Mouse (Mus musculus): Measurements from ENCODE around the gene Rfc1. TPM values are rescaled to one million over a fixed set of nuclear protein-coding genes. Genes with fewer than 3 reads are reported as not detected.
A peak's percentile ranks its signal among the peaks of the same experiment; 100 is the strongest.

The Rfc1 gene
- polyA plus RNA-seq, 1 experiment from 2014 or later: 74.6 TPM

DNA sequence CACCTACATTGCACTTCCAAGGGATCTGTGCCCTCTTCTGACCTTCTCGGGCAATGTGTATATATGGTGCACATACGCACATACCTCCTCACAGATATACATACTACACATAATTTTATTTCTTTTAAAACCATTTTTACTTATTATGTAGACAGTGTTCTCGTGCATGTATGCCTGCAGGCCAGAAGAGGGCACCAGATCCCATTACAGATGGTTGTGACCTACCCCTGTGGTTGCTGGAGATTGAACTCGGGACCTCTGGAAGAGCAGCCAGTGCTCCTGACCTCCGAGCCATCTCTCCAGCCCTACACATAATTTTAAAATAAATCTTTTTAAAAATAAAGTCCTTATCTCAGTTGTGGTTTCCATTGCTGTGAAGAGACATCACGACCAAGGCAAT, 2.9 kb upstream of the Rfc1 start:
- Histone ChIP-seq H3K4me3 (no peak overlapping the region), H3K27ac (ENCODE audit: poor library complexity, severe bottlenecking) (no peak overlapping the region), H3K36me3 (no peaks in the 10 kb centered on the region), H3K27me3 (replicated peaks) (no peaks in the 10 kb centered on the region), H3K4me1 (replicated peaks) (0 out of 2 replicates have a peak, but pooled peaks cover 7% of the 10 kb centered on the region), H3K9ac (no peak overlapping the region), H3K4me2 (no peak overlapping the region), H3K9me3 (replicated peaks) (no peaks in the 10 kb centered on the region)
- ATAC-seq (ENCODE audit: insufficient number of reproducible peaks, low FRiP score): no peak
- WGBS: 79% methylated on average over 6 of the region's 6 CpGs

DNA sequence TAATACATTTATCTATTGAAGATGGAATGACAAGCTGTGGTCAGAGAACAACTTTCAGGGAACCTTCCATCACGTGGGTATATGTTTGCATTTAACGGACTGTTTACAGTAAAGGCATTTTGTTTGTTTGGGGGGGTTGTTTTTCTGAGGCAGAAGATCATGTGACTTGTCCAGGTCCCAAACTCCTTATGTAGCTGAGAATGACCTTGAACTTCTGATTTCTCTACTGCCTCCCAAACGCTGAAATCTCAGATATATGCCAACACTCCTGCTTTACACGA, 545 bp upstream of the Rfc1 start:
- no peaks in the 10 kb centered on the region for H3K27me3 ChIP-seq (replicated peaks)
- no peak overlapping the region for H3K9ac ChIP-seq
- H3K27ac ChIP-seq (ENCODE audit: poor library complexity, severe bottlenecking): no peak overlapping the region
- 24% methylated on average over 4 of the region's 4 CpGs for WGBS
- H3K4me1 ChIP-seq (replicated peaks): 0 out of 2 replicates have a peak, but pooled peaks cover 7% of the 10 kb centered on the region
- H3K36me3 ChIP-seq: peaks cover 10% of the 10 kb centered on the region
- H3K9me3 ChIP-seq (replicated peaks): 0 out of 2 replicates have a peak, but pooled peaks cover 2% of the 10 kb centered on the region
- ATAC-seq (ENCODE audit: insufficient number of reproducible peaks, low FRiP score): no peak
- H3K4me3 ChIP-seq: peak overlapping the region; percentile 100
- H3K4me2 ChIP-seq: peak overlapping the region; percentile 94

DNA sequence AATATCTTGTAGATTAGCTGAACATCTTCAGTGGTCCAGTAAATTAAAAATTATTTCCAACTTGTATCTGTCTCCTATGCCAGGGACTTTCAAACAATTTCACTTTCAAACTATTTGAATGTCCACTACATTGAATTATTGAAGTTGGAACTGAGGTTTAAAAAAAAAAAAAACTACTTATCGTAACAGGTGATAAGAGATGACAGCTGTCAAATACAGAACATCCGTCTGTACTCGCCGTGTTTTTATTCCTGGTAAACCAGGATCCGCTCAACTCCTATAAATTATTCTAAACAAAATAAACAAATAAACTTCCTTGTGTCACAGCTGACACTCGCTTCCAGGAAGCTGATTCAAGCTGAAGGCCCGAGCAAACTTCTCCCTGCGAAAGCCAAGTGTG, 682 bp downstream of the Rfc1 start:
- Histone ChIP-seq H3K9me3 (replicated peaks) (0 out of 2 replicates have a peak, but pooled peaks cover 2% of the 10 kb centered on the region), H3K4me2 (peak overlapping the region; percentile 94), H3K4me1 (replicated peaks) (0 out of 2 replicates have a peak, but pooled peaks cover 7% of the 10 kb centered on the region), H3K4me3 (peak overlapping the region; percentile 100), H3K36me3 (peaks cover 10% of the 10 kb centered on the region), H3K27me3 (replicated peaks) (no peaks in the 10 kb centered on the region), H3K9ac (peak overlapping the region; percentile 97), H3K27ac (ENCODE audit: poor library complexity, severe bottlenecking) (peak overlapping the region; percentile 89)
- WGBS: 1% methylated on average over 8 of the region's 8 CpGs
- no peak for ATAC-seq (ENCODE audit: insufficient number of reproducible peaks, low FRiP score)

DNA sequence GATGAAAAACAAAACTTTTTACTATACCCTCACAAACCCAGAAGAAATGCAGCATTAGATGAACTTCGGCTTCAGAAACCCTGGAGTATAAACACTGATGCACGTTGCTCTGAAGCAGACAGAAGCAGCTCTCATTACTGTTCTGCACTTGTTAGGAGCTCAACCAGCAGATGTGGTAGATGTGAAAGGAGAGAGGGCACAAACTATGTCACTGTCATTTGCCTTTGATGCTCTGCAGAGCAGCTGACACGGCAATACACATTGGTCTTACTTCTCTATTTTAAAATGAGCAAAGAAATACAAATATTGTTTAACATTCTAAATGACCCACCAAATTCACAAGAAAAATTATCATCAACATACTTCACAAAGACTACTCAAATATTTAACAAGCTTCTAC, 5.5 kb downstream of the Rfc1 start:
- no peak overlapping the region for H3K27ac ChIP-seq (ENCODE audit: poor library complexity, severe bottlenecking)
- no peak for ATAC-seq (ENCODE audit: insufficient number of reproducible peaks, low FRiP score)
- H3K4me3 ChIP-seq: no peak overlapping the region
- WGBS: 76% methylated on average over 3 of the region's 3 CpGs
- H3K9ac ChIP-seq: no peak overlapping the region
- peaks cover 13% of the 10 kb centered on the region for H3K4me1 ChIP-seq (replicated peaks)
- 0 out of 2 replicates have a peak, but pooled peaks cover 2% of the 10 kb centered on the region for H3K9me3 ChIP-seq (replicated peaks)
- no peaks in the 10 kb centered on the region for H3K27me3 ChIP-seq (replicated peaks)
- H3K36me3 ChIP-seq: peaks cover 10% of the 10 kb centered on the region
- no peak overlapping the region for H3K4me2 ChIP-seq

DNA sequence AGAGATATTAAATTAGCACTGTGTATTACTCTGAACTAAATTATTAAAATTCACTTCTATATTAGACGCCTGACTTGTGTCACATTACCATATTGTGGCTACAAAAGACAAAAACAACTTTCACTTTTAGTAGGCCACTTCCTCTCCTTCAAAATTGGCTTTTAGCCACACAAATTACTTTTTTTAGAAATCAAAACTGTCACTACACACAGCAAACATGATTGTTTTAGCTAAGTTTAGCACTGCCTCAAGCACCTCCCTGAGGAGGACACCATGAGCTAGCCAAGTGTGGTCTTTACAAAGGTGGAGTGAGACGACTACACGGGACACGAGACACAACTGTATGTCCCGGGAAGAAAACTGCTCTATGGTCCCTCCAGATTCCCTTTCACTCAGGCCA, 9.3 kb downstream of the Rfc1 start:
- Histone ChIP-seq H3K27ac (ENCODE audit: poor library complexity, severe bottlenecking) (peak overlapping the region; percentile 68), H3K9me3 (replicated peaks) (no peaks in the 10 kb centered on the region), H3K36me3 (peaks cover 8% of the 10 kb centered on the region; the same call in 1 of the 2 replicates), H3K4me1 (replicated peaks) (peaks cover 14% of the 10 kb centered on the region), H3K9ac (peak overlapping the region; percentile 46), H3K4me3 (no peak overlapping the region), H3K4me2 (peak overlapping the region; percentile 40), H3K27me3 (replicated peaks) (no peaks in the 10 kb centered on the region)
- ATAC-seq (ENCODE audit: insufficient number of reproducible peaks, low FRiP score): no peak
- 62% methylated on average over 5 of the region's 5 CpGs for WGBS

DNA sequence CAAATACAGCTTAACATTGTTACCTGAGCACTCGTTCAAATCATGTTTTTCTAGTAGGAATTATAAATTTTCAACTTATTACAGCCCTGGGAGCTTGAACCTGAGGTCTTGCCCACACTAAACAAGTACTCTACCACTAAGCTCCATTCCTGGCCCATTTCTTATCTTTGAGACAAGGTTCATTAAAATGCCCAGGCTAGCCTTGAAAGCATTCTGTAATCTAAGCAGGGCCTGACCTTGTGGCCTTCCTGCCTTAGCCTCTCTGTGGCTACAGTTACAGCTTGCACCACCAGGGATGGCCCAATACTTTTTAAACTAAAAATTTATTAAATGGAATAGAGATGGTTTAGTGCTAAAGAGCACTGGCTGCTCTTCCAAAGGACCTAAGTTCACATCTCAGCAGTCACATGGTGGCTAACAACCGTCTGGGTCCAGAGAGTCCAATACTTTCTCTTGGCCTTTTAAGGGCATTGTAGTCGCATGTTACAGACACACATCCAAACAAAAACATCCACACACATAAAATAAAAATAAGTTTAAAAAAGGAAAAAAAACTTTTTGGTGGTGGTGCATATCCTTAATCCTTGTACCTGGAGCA, 10.6 kb downstream of the Rfc1 start:
- no peak overlapping the region for H3K27ac ChIP-seq (ENCODE audit: poor library complexity, severe bottlenecking)
- no peak for ATAC-seq (ENCODE audit: insufficient number of reproducible peaks, low FRiP score)
- WGBS: 83% methylated on average over 3 of the region's 3 CpGs
- no peaks in the 10 kb centered on the region for H3K9me3 ChIP-seq (replicated peaks)
- H3K27me3 ChIP-seq (replicated peaks): no peaks in the 10 kb centered on the region
- H3K9ac ChIP-seq: no peak overlapping the region
- peaks cover 14% of the 10 kb centered on the region for H3K4me1 ChIP-seq (replicated peaks)
- no peak overlapping the region for H3K4me2 ChIP-seq
- peaks cover 8% of the 10 kb centered on the region; the same call in 1 of the 2 replicates for H3K36me3 ChIP-seq
- H3K4me3 ChIP-seq: no peak overlapping the region

DNA sequence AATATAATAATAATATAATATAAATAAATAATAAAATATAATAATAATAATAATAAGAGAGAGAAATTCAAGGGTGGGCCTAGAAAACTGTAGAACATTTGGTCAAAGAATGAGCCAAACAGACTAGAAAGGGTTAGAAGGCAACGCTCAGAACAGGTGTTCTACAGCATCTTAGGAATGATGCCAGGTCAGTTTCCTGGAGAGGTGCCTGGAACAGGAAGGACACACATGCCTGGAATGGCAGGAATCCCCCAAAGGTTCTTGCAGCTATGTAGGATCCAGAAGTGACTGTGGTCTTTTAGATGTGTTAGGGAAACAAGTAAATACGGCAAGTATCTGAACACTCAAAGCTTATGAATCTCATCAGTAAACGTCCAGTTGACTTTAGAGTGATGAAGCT, 11.2 kb downstream of the Rfc1 start:
- Histone ChIP-seq H3K9ac (no peak overlapping the region), H3K4me3 (no peak overlapping the region), H3K27ac (ENCODE audit: poor library complexity, severe bottlenecking) (no peak overlapping the region), H3K27me3 (replicated peaks) (no peaks in the 10 kb centered on the region), H3K4me2 (no peak overlapping the region), H3K36me3 (peaks cover 8% of the 10 kb centered on the region), H3K9me3 (replicated peaks) (no peaks in the 10 kb centered on the region), H3K4me1 (replicated peaks) (peaks cover 14% of the 10 kb centered on the region)
- no peak for ATAC-seq (ENCODE audit: insufficient number of reproducible peaks, low FRiP score)
- WGBS: 91% methylated on average over 3 of the region's 3 CpGs

DNA sequence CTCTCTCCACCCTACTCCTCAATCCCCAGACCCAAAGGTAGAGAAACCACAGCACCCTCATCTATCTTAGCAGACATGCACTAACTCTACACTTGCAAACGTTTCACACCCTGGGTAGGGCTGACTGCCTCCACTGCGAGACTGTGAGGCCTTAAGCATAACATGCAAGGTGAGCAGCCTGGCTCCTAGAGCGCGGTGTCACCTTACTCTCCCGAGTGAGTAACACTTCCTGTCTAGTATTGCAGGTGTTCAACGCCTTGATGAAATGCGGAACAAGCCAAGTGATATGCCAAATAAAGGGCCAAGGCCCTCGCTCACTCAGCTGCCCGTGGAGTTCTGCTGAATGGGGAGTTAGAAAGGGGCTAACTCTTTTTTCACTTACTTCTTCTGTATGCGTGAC, 13.3 kb downstream of the Rfc1 start:
- WGBS: 78% methylated on average over 10 of the region's 10 CpGs
- no peak for ATAC-seq (ENCODE audit: insufficient number of reproducible peaks, low FRiP score)
- Histone ChIP-seq H3K9me3 (replicated peaks) (no peaks in the 10 kb centered on the region), H3K36me3 (peaks cover 22% of the 10 kb centered on the region), H3K4me3 (no peak overlapping the region), H3K4me1 (replicated peaks) (peaks cover 8% of the 10 kb centered on the region), H3K27ac (ENCODE audit: poor library complexity, severe bottlenecking) (no peak overlapping the region), H3K9ac (no peak overlapping the region), H3K4me2 (no peak overlapping the region), H3K27me3 (replicated peaks) (no peaks in the 10 kb centered on the region)

DNA sequence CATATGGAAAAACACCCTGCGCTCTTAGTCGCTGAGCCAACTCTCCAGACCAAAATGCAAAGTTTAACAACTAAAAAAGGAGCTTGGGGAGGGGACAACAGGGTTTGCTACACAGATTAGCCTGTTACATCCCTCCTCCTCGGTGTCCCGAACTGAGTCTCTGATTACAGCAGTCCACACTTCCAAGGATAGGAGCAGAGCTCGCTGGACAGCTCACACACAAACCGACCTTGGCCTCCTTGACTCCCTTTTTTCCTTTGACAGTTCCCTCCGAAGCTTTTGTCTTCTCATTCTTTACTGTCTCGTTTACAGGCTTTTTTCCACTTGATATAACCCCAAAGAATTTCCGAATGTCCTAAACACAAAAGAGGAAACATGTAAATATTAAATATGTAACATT, 16.3 kb downstream of the Rfc1 start:
- no peak overlapping the region for H3K4me2 ChIP-seq

DNA sequence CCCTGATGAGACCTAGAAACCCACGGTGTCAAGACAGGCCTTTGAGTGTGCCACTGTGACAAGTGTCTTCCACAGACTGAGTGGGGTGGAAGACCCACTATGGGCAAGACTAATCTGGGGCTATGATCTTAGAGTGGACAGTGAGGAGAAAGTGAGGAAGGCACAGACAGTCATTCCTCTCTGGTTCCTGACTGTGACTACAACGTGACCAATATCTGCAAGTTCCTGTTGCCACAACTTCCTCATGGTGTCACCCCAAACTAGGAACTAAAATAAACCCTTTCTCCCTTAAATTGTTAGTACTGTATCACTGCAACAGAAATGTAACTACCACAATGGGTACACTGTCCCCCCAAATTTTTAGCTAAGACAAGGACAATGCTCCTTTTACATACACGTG, 26.6 kb downstream of the Rfc1 start:
- Histone ChIP-seq H3K4me1 (replicated peaks) (no peaks in the 10 kb centered on the region), H3K4me2 (no peak overlapping the region), H3K27me3 (replicated peaks) (no peaks in the 10 kb centered on the region), H3K4me3 (no peak overlapping the region), H3K27ac (ENCODE audit: poor library complexity, severe bottlenecking) (no peak overlapping the region), H3K9me3 (replicated peaks) (no peaks in the 10 kb centered on the region), H3K36me3 (peaks cover 52% of the 10 kb centered on the region), H3K9ac (no peak overlapping the region)
- no peak for ATAC-seq (ENCODE audit: insufficient number of reproducible peaks, low FRiP score)
- WGBS: 88% methylated on average over 3 of the region's 3 CpGs

More for the DNA sequence above, 16.3 kb downstream of the Rfc1 start:
- H3K9me3 ChIP-seq (replicated peaks): no peaks in the 10 kb centered on the region
- no peaks in the 10 kb centered on the region for H3K27me3 ChIP-seq (replicated peaks)
- no peak overlapping the region for H3K27ac ChIP-seq (ENCODE audit: poor library complexity, severe bottlenecking)
- ATAC-seq (ENCODE audit: insufficient number of reproducible peaks, low FRiP score): no peak
- H3K4me1 ChIP-seq (replicated peaks): no peaks in the 10 kb centered on the region
- no peak overlapping the region for H3K4me3 ChIP-seq
- peaks cover 47% of the 10 kb centered on the region for H3K36me3 ChIP-seq
- 80% methylated on average over 9 of the region's 9 CpGs for WGBS
- no peak overlapping the region for H3K9ac ChIP-seq

DNA sequence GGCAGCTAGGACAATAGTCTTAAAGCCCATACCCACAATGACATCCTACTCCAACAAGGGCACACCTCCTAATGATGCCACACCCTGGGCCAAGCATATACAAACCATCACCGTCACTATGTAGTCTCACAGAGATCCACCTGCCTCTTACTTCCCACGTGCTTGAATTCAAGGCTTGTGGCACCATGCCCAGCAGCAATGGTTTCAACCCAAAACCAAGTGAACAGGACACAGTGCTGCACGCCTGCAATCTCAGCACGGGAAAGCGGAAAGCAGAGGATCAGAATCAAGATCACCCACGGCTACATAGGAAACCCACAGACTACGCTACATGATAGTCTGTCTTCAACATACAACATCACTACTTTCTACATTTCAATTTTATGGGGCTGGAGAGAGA, 27.3 kb downstream of the Rfc1 start:
- Histone ChIP-seq H3K4me3 (no peak overlapping the region), H3K27me3 (replicated peaks) (no peaks in the 10 kb centered on the region), H3K36me3 (peaks cover 54% of the 10 kb centered on the region), H3K4me1 (replicated peaks) (no peaks in the 10 kb centered on the region), H3K9me3 (replicated peaks) (no peaks in the 10 kb centered on the region), H3K27ac (ENCODE audit: poor library complexity, severe bottlenecking) (no peak overlapping the region), H3K4me2 (no peak overlapping the region), H3K9ac (no peak overlapping the region)
- ATAC-seq (ENCODE audit: insufficient number of reproducible peaks, low FRiP score): no peak
- WGBS: 94% methylated on average over 7 of the region's 7 CpGs

DNA sequence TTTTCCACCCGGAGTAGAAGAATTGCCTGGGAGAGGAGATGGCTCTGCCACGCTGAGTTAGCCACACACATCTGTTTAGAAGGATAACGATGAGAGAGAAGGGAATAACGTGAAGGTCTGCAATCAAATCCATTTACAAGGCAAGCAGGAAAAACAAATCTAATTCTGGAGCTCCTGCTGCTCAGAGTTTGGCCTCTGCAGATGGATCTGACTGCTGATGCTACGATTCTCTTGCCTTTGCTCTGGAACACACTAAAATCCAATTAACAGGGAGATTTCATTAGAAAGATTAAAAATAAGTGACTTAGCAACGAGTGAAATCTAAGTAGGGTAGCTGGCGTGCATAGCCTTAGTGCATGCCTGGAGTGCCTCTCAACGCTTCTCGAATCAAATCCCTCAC, 30.0 kb downstream of the Rfc1 start:
- no peak for ATAC-seq (ENCODE audit: insufficient number of reproducible peaks, low FRiP score)
- H3K36me3 ChIP-seq: peaks cover 49% of the 10 kb centered on the region

More for the DNA sequence above, 30.0 kb downstream of the Rfc1 start:
- no peaks in the 10 kb centered on the region for H3K9me3 ChIP-seq (replicated peaks)
- H3K9ac ChIP-seq: no peak overlapping the region
- H3K4me2 ChIP-seq: no peak overlapping the region
- H3K4me3 ChIP-seq: no peak overlapping the region
- no peaks in the 10 kb centered on the region for H3K27me3 ChIP-seq (replicated peaks)
- H3K27ac ChIP-seq (ENCODE audit: poor library complexity, severe bottlenecking): no peak overlapping the region
- no peaks in the 10 kb centered on the region for H3K4me1 ChIP-seq (replicated peaks)
- 79% methylated on average over 9 of the region's 9 CpGs for WGBS
